Mouse (Mus musculus) frontal cortex, adult 2 months (tissue): ENCODE measurements around the gene Fabp6. TPM values are rescaled to one million over a fixed set of nuclear protein-coding genes. Genes with fewer than 3 reads are reported as not detected.

Source experiments
- DNase-seq, 2 experiments: peaks; one replicate each; pipeline ENCODE4 v3.0.0; 2022; ENCODE audit warnings: low spot score in 1 of 2; ENCODE audit errors: extremely low spot score in 1 of 2
- polyA plus RNA-seq: library from polyadenylated mRNA; depleted of rRNA; stranded (reverse); fragments of >200 nt; gene quantifications from 2 replicates; pipeline ENCODE4 v1.2.3, GENCODE M21; 2012; rRNA removed

Fabp6 gene
- polyA plus RNA-seq, 1 experiment, result not detected

GRCm38 (mm10) chr11:43548657-43549435 lies 52.5 kb downstream of the Fabp6 start:
- DNase-seq, result no peak

DNA sequence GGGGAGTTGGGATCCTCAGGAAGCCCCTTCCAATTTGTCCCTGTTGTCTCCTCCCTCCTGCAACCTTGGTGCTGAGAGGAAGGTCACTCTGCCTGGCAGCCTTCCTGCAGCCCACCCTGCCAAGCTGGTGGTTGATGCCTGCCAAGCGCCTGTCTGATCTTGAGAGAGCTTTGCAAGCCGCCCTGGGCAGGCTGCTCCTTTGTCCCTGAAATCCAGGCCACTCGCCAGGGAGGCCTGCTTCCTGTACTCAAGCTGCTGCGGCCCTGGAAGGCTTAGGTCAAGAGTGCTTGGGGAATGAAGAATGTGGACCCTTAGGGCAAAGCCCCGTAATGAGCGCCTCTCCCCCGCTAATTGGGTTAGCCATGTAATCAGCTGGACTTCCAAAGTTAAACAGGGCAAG lies 53.2 kb downstream of the Fabp6 start:
- peak; percentile 49 to 62 for DNase-seq

GRCm38 (mm10) chr11:43546678-43547077 lies 54.7 kb downstream of the Fabp6 start:
- DNase-seq, result no peak

Other genes starting within 250 kb of the Fabp6 start
- 75.9 and 87.6 TPM in 2 replicates for gene Pttg1, start 175.3 kb downstream of the Fabp6 start, polyA plus RNA-seq
- 24.5 and 25.0 TPM in 2 replicates for gene Slu7, start 167.8 kb downstream of the Fabp6 start, polyA plus RNA-seq
- 3.5 TPM in 2 replicates for gene C1qtnf2, start 127.3 kb downstream of the Fabp6 start, polyA plus RNA-seq
- 1.5 and 2.2 TPM in 2 replicates for gene Ccnjl, start 72.8 kb downstream of the Fabp6 start, polyA plus RNA-seq
- gene 4933415A04Rik, start 14.5 kb downstream of the Fabp6 start, polyA plus RNA-seq, result 0.32 and 0.59 TPM in 2 replicates
- 39.3 and 41.2 TPM in 2 replicates for gene Pwwp2a, start 80.5 kb upstream of the Fabp6 start, polyA plus RNA-seq
- 47.0 and 50.5 TPM in 2 replicates for gene Ttc1, start 146.5 kb upstream of the Fabp6 start, polyA plus RNA-seq